Mouse (Mus musculus): Measurements from ENCODE around the gene Slc3a2. TPM values are rescaled to one million over a fixed set of nuclear protein-coding genes. Genes with fewer than 3 reads are reported as not detected.
"Not testable (repeated sequence)": the region's sequence is repeated elsewhere in the genome, so short reads cannot be mapped to it uniquely, and the experiment has no call there.

Slc3a2 gene
- polyA plus RNA-seq, 1 experiment from 2014 or later = 128 TPM

DNA sequence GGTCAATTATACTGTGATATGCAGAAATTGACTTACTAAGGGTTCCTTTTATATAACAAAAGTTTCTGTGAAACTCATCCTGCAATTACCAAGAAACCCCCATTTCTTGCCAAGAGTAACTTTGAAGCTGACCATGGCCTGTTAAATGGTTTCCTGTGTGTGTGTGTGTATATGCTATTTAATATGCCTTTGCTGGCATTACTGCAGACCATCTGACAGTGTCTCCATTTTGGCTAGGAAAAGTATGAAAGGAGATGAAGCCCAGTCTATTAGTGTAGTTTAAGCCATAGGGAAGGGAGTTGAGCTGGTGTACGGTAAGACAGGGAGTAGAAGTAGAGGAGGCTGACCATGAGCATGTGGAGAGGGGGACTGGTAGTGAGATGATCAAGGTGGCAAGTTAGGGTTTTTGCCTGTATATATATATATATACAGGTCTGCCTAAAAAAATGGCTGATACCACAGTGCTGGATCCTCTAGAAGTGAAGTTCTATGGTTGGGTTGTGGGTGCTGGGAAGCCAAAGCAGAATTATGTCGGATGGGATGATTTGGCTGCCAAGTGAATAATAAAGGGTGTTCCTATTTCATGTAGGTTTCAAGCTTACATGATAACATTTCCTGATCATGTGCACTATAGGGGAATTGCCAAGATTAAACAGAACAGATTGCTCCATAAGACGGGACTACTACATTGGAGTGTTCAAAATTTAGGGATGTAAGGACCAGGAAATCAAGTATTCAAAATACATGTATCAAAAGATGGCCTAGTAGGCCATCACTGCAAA, 3.6 kb upstream of the Slc3a2 start:
- no peak overlapping the region for H3K9ac ChIP-seq
- no peaks in the 10 kb centered on the region for H3K9me3 ChIP-seq (replicated peaks)
- no peak overlapping the region for H3K4me2 ChIP-seq (replicated peaks)
- peaks cover 27% of the 10 kb centered on the region for H3K36me3 ChIP-seq
- H3K27me3 ChIP-seq = no peaks in the 10 kb centered on the region
- no peak for ATAC-seq (ENCODE audit: insufficient number of reproducible peaks, low FRiP score, low TSS enrichment, low read depth)
- 17% methylated on average over 3 of the region's 3 CpGs for WGBS
- H3K4me3 ChIP-seq (replicated peaks) = no peak overlapping the region
- H3K27ac ChIP-seq (replicated peaks) = no peak overlapping the region
- H3K4me1 ChIP-seq = peaks cover 22% of the 10 kb centered on the region

DNA sequence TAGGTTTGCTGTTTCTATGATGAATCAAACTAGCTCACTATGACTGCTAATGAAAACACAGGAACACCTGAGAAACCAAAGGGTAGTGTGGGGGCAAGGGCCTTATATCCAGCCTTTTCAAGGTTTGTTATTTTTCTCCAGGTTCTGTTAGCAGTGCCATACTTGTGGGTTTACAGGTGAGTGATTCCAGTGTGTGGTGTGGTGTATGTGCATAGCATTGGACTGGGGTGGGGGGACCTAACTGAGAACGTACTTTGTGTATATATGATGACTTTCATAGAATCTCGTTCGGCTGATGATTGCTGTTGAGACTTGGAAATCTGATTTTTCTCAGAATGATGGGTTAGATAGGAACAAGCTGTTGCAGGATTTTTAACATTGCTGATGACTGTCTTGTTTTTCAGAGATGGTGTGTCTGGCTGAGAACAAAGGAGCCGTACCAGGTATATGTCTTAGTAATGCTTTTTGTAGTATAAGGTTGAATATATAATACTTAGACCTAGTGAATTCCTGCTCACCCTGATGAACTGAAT, 2.0 kb upstream of the Slc3a2 start:
- H3K4me3 ChIP-seq (replicated peaks) = peak overlapping the region; percentile 79
- 40% methylated on average over 4 of the region's 4 CpGs for WGBS
- peak overlapping the region; percentile 99 for H3K9ac ChIP-seq
- H3K36me3 ChIP-seq = peaks cover 27% of the 10 kb centered on the region
- peak overlapping the region; percentile 58 for H3K4me2 ChIP-seq (replicated peaks)
- H3K4me1 ChIP-seq = peaks cover 29% of the 10 kb centered on the region
- H3K27ac ChIP-seq (replicated peaks) = peak overlapping the region; percentile 91
- no peaks in the 10 kb centered on the region for H3K9me3 ChIP-seq (replicated peaks)
- no peaks in the 10 kb centered on the region for H3K27me3 ChIP-seq
- no peak for ATAC-seq (ENCODE audit: insufficient number of reproducible peaks, low FRiP score, low TSS enrichment, low read depth)

DNA sequence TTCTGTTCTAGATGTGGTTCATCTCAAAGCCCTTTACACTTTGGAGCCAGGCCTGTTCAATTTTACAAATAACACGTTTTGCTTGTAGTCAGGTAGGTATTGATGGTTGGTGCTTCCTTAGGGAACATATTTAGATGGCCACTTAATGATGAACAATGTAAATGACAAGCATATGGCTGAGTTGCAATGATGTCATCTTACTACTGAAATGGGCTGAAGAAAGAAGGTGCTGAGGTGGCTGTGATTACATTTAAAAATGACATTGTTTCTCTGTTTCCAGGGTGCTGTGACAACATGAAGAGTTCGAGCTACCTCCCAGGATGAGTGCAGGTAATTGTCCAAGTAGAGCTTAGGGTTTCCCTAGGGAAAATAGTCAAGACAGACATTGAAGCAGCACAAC, 1.2 kb upstream of the Slc3a2 start:
- 4% methylated on average over 2 of the region's 2 CpGs for WGBS
- H3K27ac ChIP-seq (replicated peaks) = peak overlapping the region; percentile 91
- ATAC-seq (ENCODE audit: insufficient number of reproducible peaks, low FRiP score, low TSS enrichment, low read depth) = no peak
- H3K4me2 ChIP-seq (replicated peaks) = peak overlapping the region; percentile 58
- no peaks in the 10 kb centered on the region for H3K27me3 ChIP-seq
- H3K9me3 ChIP-seq (replicated peaks) = no peaks in the 10 kb centered on the region
- H3K36me3 ChIP-seq = peaks cover 27% of the 10 kb centered on the region
- peak overlapping the region; percentile 99 for H3K9ac ChIP-seq
- peak overlapping the region; percentile 79 for H3K4me3 ChIP-seq (replicated peaks)
- peaks cover 29% of the 10 kb centered on the region for H3K4me1 ChIP-seq

GRCm38 (mm10) chr19:8723574-8724346, 591 bp upstream of the Slc3a2 start:
- ATAC-seq (ENCODE audit: insufficient number of reproducible peaks, low FRiP score, low TSS enrichment, low read depth) = no peak

DNA sequence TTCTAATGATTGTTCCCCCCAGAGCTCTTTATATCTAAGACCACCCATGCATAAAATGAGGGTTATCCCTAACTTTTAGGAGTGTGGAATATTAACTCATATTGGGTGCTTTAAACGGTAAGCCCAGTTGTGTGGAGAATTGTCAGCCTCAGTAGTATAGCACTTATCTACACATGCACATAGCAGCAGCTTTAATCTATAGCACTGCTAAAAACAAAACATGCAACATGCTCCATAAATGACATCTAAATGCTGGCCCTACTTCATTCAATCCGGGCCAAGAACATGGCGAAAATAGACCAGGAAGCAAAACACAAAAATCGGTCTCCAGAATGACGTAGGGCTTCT, 636 bp downstream of the Slc3a2 start:
- Histone ChIP-seq H3K36me3 (peaks cover 27% of the 10 kb centered on the region), H3K9me3 (replicated peaks) (no peaks in the 10 kb centered on the region), H3K4me2 (replicated peaks) (peak overlapping the region; percentile 50), H3K4me3 (replicated peaks) (peak overlapping the region; percentile 79), H3K4me1 (peaks cover 29% of the 10 kb centered on the region), H3K27ac (replicated peaks) (peak overlapping the region; percentile 97), H3K27me3 (no peaks in the 10 kb centered on the region), H3K9ac (peak overlapping the region; percentile 89)
- ATAC-seq (ENCODE audit: insufficient number of reproducible peaks, low FRiP score, low TSS enrichment, low read depth) = no peak
- WGBS = 0% methylated on average over 5 of the region's 5 CpGs

More at GRCm38 (mm10) chr19:8723574-8724346, 591 bp upstream of the Slc3a2 start:
- peak overlapping the region; percentile 91 for H3K27ac ChIP-seq (replicated peaks)
- peak overlapping the region; percentile 79 for H3K4me3 ChIP-seq (replicated peaks)
- H3K9ac ChIP-seq = peak overlapping the region; percentile 99
- H3K4me2 ChIP-seq (replicated peaks) = peak overlapping the region; percentile 58
- no peaks in the 10 kb centered on the region for H3K27me3 ChIP-seq
- H3K4me1 ChIP-seq = peaks cover 29% of the 10 kb centered on the region
- WGBS = under 1% methylated on average over 20 of the region's 20 CpGs
- H3K36me3 ChIP-seq = peaks cover 27% of the 10 kb centered on the region
- no peaks in the 10 kb centered on the region for H3K9me3 ChIP-seq (replicated peaks)

DNA sequence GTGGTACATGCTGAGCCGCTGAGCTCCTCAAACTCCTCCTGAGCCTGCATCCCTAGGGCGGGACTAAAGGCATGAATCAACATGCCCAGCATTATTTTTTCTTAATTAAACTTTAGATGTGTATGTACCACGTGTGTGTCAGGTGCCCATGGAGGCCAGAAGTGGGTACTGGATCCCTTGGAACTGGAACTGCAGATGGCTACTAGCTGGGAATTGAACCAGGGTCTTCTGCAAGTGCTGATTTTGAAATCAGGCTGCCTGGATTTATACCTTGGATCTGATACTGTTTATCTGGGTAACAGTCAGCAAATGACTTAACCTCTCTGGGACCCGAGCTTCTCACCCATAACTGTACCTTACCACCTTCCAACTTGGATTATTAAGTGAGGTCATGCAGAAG, 1.1 kb downstream of the Slc3a2 start:
- Histone ChIP-seq H3K9ac (peak overlapping the region; percentile 89), H3K4me3 (replicated peaks) (peak overlapping the region; percentile 79), H3K4me1 (peaks cover 29% of the 10 kb centered on the region), H3K36me3 (peaks cover 27% of the 10 kb centered on the region), H3K4me2 (replicated peaks) (peak overlapping the region; percentile 50), H3K9me3 (replicated peaks) (no peaks in the 10 kb centered on the region), H3K27ac (replicated peaks) (0 out of 2 replicates have a peak overlapping the region, but pooled peaks have one; percentile 97), H3K27me3 (no peaks in the 10 kb centered on the region)
- ATAC-seq (ENCODE audit: insufficient number of reproducible peaks, low FRiP score, low TSS enrichment, low read depth) = no peak
- 46% methylated on average over 4 of the region's 4 CpGs for WGBS

- H3K27ac ChIP-seq (replicated peaks) = no peak overlapping the region
- H3K9me3 ChIP-seq (replicated peaks) = no peaks in the 10 kb centered on the region
- WGBS = 71% methylated on average over 1 of the region's 1 CpGs
- H3K4me1 ChIP-seq = peaks cover 29% of the 10 kb centered on the region
- no peak overlapping the region for H3K4me2 ChIP-seq (replicated peaks)
- peak overlapping the region; percentile 79; the same call in 1 of the 2 replicates for H3K4me3 ChIP-seq (replicated peaks)
- H3K27me3 ChIP-seq = no peaks in the 10 kb centered on the region
- peaks cover 21% of the 10 kb centered on the region for H3K36me3 ChIP-seq
- ATAC-seq (ENCODE audit: insufficient number of reproducible peaks, low FRiP score, low TSS enrichment, low read depth) = no peak
- no peak overlapping the region for H3K9ac ChIP-seq
These were observed 1.8 kb downstream of the Slc3a2 start for GRCm38 (mm10) chr19:8721378-8721777.

- not testable (repeated sequence) for H3K9me3 ChIP-seq (replicated peaks); H3K27me3 ChIP-seq
These were observed 4.1 kb downstream of the Slc3a2 start for GRCm38 (mm10) chr19:8719037-8719436.

DNA sequence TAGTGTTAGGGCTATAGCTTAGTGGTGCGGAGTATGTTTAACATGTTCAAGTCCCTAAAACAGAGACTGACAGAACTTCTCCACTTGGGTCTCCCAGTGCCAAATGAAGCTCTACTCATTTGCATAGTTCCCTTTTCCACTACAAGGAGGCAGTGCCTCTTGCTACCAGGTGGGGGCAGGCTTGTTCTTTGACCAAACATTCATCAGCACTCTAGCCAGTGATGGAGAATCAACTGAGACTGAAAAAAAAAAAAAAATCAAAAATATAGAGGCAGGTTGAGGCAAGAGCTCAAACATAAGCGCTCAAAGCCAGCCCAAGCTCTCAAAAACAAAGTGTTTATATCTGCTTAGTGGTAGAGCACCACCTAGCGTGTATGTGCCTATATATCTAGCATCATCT, 4.8 kb downstream of the Slc3a2 start:
- Histone ChIP-seq H3K36me3 (no peaks in the 10 kb centered on the region), H3K27me3 (no peaks in the 10 kb centered on the region), H3K4me2 (replicated peaks) (no peak overlapping the region), H3K4me3 (replicated peaks) (no peak overlapping the region), H3K9me3 (replicated peaks) (no peaks in the 10 kb centered on the region), H3K4me1 (peaks cover 20% of the 10 kb centered on the region), H3K9ac (no peak overlapping the region), H3K27ac (replicated peaks) (no peak overlapping the region)
- 59% methylated on average over 3 of the region's 3 CpGs for WGBS
- ATAC-seq (ENCODE audit: insufficient number of reproducible peaks, low FRiP score, low TSS enrichment, low read depth) = no peak

More at GRCm38 (mm10) chr19:8719037-8719436, 4.1 kb downstream of the Slc3a2 start:
- H3K4me2 ChIP-seq (replicated peaks); H3K36me3 ChIP-seq; H3K27ac ChIP-seq (replicated peaks); H3K4me3 ChIP-seq (replicated peaks); ATAC-seq (ENCODE audit: insufficient number of reproducible peaks, low FRiP score, low TSS enrichment, low read depth); H3K9ac ChIP-seq: not testable (repeated sequence)
- peaks cover 17% of the 10 kb centered on the region for H3K4me1 ChIP-seq

DNA sequence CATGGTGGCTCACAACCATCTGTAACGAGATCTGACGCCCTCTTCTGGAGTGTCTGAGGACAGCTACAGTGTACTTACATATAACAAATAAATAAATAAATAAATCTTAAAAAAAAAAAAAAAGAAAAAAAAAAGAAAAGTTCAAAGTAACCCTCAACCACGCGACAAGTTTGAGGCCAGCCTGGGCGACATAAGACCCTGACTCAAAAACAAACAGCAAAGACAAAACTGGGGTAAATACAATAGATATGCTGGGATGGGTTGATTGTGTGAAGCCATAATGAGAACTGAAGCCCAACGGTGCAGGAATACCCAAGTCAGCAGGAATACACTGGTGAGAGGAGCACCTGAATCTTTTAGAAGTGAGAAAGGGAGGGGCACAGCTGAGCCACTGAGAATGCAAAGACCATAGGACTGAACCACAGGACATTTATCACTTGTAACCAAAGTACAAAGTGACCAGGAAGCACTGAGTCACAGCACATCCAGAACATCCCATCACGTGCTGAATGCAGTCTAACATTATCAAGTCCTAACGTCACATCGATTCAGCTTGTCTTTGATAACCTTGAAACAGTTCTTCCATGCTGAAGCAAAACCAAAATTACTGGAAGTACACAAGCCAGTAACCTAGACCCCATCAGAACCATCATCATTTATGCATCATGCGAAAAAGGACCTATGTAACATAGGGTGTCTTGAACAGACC, 6.2 kb downstream of the Slc3a2 start:
- WGBS = 79% methylated on average over 8 of the region's 10 CpGs
- Histone ChIP-seq H3K4me1 (peaks cover 22% of the 10 kb centered on the region), H3K36me3 (no peaks in the 10 kb centered on the region), H3K4me3 (replicated peaks) (no peak overlapping the region), H3K4me2 (replicated peaks) (no peak overlapping the region), H3K27me3 (no peaks in the 10 kb centered on the region), H3K9ac (no peak overlapping the region), H3K9me3 (replicated peaks) (no peaks in the 10 kb centered on the region), H3K27ac (replicated peaks) (no peak overlapping the region)
- ATAC-seq (ENCODE audit: insufficient number of reproducible peaks, low FRiP score, low TSS enrichment, low read depth) = no peak

Data from embryonic facial prominence, embryonic 15.5 days (tissue).